Mouse (Mus musculus) limb, embryonic 10.5 days (tissue): Measurements from ENCODE around the gene Sh2d2a. TPM values are rescaled to one million over a fixed set of nuclear protein-coding genes. Genes with fewer than 3 reads are reported as not detected.

Experiments used
- DNase-seq: peaks from one replicate; pipeline ENCODE4 v3.0.0-alpha.2; 2017; ENCODE audit warnings: low spot score
- H3K27ac ChIP-seq: fragments of 300-500 bp; sonication (generic); 2 replicates; pipeline ENCODE4 v1.5.1; 2016; ENCODE audit warnings: mild to moderate bottlenecking
- H3K27me3 ChIP-seq: fragments of 300-500 bp; sonication (generic); 2 replicates; pipeline ENCODE4 v1.6.1; 2016; ENCODE audit warnings: low read depth, mild to moderate bottlenecking; ENCODE audit not compliant: poor library complexity, severe bottlenecking
- H3K36me3 ChIP-seq: fragments of 300-500 bp; sonication (generic); 2 replicates; pipeline ENCODE4 v1.6.1; 2016; ENCODE audit warnings: mild to moderate bottlenecking, moderate library complexity
- H3K4me1 ChIP-seq: fragments of 300-500 bp; sonication (generic); 2 replicates; pipeline ENCODE4 v1.6.1; 2016
- H3K4me3 ChIP-seq: fragments of 300-500 bp; sonication (generic); 2 replicates; pipeline ENCODE4 v1.5.1; 2016; ENCODE audit warnings: mild to moderate bottlenecking, moderate library complexity
- H3K9me3 ChIP-seq: fragments of 300-500 bp; sonication (generic); replicated peaks from 2 replicates; pipeline ENCODE4 v1.6.1; 2016; ENCODE audit warnings: mild to moderate bottlenecking
- WGBS: fragments of 180-500 bp; shearing (Covaris S2); methylation state at CpG from one replicate; pipeline ENCODE4 v1.1.7; 2016; 5-methylcytosine and 5-hydroxymethylcytosine counted together
- polyA plus RNA-seq: library from polyadenylated mRNA; unstranded; fragments of >200 nt; fragmentation: Nextera tagmentation; extraction: Ambion mirVana; gene quantifications from 2 replicates; pipeline ENCODE4 v1.2.1, GENCODE M21; 2016

Gene Sh2d2a
- polyA plus RNA-seq, 1 experiment from 2014 or later, result 0.13 TPM

DNA sequence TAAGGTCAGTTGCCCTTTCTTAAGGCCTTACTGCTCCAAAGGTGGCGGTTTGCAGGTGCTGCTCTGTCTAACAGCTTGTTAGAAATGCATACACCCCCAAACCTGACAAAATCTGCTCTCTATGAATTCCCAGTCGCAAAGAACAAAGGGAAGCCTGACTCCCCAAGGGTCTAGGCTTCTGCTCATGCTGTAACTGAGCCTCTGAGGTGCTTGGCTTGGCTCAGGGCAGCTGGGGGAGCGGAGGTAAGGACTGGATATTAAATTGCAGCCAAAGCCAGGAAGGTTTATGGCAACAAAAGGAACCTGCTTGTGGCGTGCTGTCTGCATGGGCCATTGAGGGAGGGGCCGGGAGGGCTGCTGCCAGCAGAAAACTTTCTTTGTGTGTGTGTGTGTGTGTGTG, 57.3 kb downstream of the Sh2d2a start:
- Histone ChIP-seq H3K27ac (peak overlapping the region; percentile 72), H3K27me3 (no peaks in the 10 kb centered on the region), H3K36me3 (peaks cover 5% of the 10 kb centered on the region; the same call in 1 of the 2 replicates), H3K4me3 (no peak overlapping the region), H3K9me3 (no peaks in the 10 kb centered on the region), H3K4me1 (peaks cover 22% of the 10 kb centered on the region)
- no peak for DNase-seq
- WGBS, result 52% methylated on average over 5 of the region's 5 CpGs

Other genes with a start within 250 kb of the Sh2d2a start
- gene Arhgef11, start 229.2 kb upstream of the Sh2d2a start, polyA plus RNA-seq, result 14.3 and 19.5 TPM in 2 replicates
- 0.31 and 0.43 TPM in 2 replicates for gene Lrrc71, start 98.1 kb upstream of the Sh2d2a start, polyA plus RNA-seq
- gene Ntrk1, start 51.6 kb upstream of the Sh2d2a start, polyA plus RNA-seq, result 0.28 and 0.29 TPM in 2 replicates
- gene Insrr, start 49.8 kb upstream of the Sh2d2a start, polyA plus RNA-seq, result 0.05 and 0.16 TPM in 2 replicates
- 13.8 and 17.7 TPM in 2 replicates for gene Pear1, start 22.4 kb upstream of the Sh2d2a start, polyA plus RNA-seq
- 17.5 and 20.5 TPM in 2 replicates for gene Prcc, start 38.9 kb downstream of the Sh2d2a start, polyA plus RNA-seq
- 272 and 313 TPM in 2 replicates for gene Hdgf, start 59.6 kb downstream of the Sh2d2a start, polyA plus RNA-seq
- 75.0 and 81.3 TPM in 2 replicates for gene Mrpl24, start 72.8 kb downstream of the Sh2d2a start, polyA plus RNA-seq
- 84.8 and 86.0 TPM in 2 replicates for gene Isg20l2, start 83.6 kb downstream of the Sh2d2a start, polyA plus RNA-seq
- 21.1 and 21.7 TPM in 2 replicates for gene Rrnad1, start 84.0 kb downstream of the Sh2d2a start, polyA plus RNA-seq
- 944 and 1,066 TPM in 2 replicates for gene Crabp2, start 101.9 kb downstream of the Sh2d2a start, polyA plus RNA-seq
- 13.5 and 14.6 TPM in 2 replicates for gene Nes, start 124.3 kb downstream of the Sh2d2a start, polyA plus RNA-seq
- gene Bcan, start 153.5 kb downstream of the Sh2d2a start, polyA plus RNA-seq, result not detected in 2 replicates
- 0.06 TPM in 1 of 2 replicates, not detected in the other for gene Hapln2, start 180.8 kb downstream of the Sh2d2a start, polyA plus RNA-seq
- 42.4 and 53.4 TPM in 2 replicates for gene Gpatch4, start 196.4 kb downstream of the Sh2d2a start, polyA plus RNA-seq
- gene Naxe, start 211.7 kb downstream of the Sh2d2a start, polyA plus RNA-seq, result 132 and 148 TPM in 2 replicates
- gene Ttc24, start 231.5 kb downstream of the Sh2d2a start, polyA plus RNA-seq, result not detected in 2 replicates
- 23.1 and 26.7 TPM in 2 replicates for gene Iqgap3, start 235.2 kb downstream of the Sh2d2a start, polyA plus RNA-seq